In genomic region chr15:88862881-88863694, GRCm38 (mm10) we compare ENCODE assay signal across 8 mouse cellular contexts. TPM values are rescaled to one million over a fixed set of nuclear protein-coding genes. Genes with fewer than 3 reads are reported as not detected.
DNase-seq lines count a peak whose midpoint lies in the region; TF ChIP-seq lines count a peak whose summit lies in the region.

No protein-coding gene starts in this region.

- peaks cover 31% of the 10 kb centered on the region for H3K4me1 ChIP-seq in kidney, adult 2 months (ENCODE audit: control insufficient read depth, insufficient read depth, low read length)

- peak; percentile 19 for TF ChIP-seq POLR2A in kidney, adult 2 months (IDR thresholded peaks at IDR 0.05; ENCODE audit: low read depth, low read length)

- no peak for TF ChIP-seq CTCF in kidney, adult 2 months (conservative IDR thresholded peaks at IDR 0.05; ENCODE audit: insufficient read depth, insufficient read length, low read depth, low read length)

- peak overlapping the region; percentile 83 for H3K4me3 ChIP-seq in kidney, adult 2 months (ENCODE audit: insufficient read depth, low read depth, low read length)

- peaks cover 19% of the 10 kb centered on the region for H3K36me3 ChIP-seq in kidney, adult 2 months (ENCODE audit: control insufficient read depth, insufficient read depth, low read length)

- H3K27me3 ChIP-seq in kidney, adult 2 months (replicated peaks; ENCODE audit: control insufficient read depth, insufficient read depth, low read length): no peaks in the 10 kb centered on the region

- DNase-seq in heart, adult 11 months: peak; percentile 97
- DNase-seq in heart, adult 8-10 months (ENCODE audit: low spot score): no peak
- peak; percentile 76 for DNase-seq in cerebellum, adult 8-10 months
- peak; percentile 58 for DNase-seq in gastrocnemius, postnatal 10 days
- peak; percentile 72 for DNase-seq in kidney, adult 2 months
- DNase-seq in liver: peak; percentile 45
- DNase-seq in natural killer cell, adult 2 months (ENCODE audit: low spot score in 2 of 2): peak; percentile 40 to 42
- peak; percentile 52 to 55 for DNase-seq in thymus, adult 18-20 months

- H3K27ac ChIP-seq in kidney, adult 2 months (ENCODE audit: insufficient read depth, low read depth, low read length): peak overlapping the region; percentile 97

- under 1% methylated on average over 97 of the region's 98 CpGs for WGBS in kidney, adult 2 months

RNA-seq across cellular contexts. Expression of gene Pim3, which starts 1.1 kb away (rescaled TPM):
- total RNA-seq in heart, adult 8-10 months (2022): 100 to 1,000 TPM in 1 of 4 experiments, 10 to 100 TPM in 3; 70.8 to 183 (median 86.1) TPM
- 10 to 100 TPM; 14.8 to 19.4 TPM for total RNA-seq in gastrocnemius, postnatal 10 days (2021)
- polyA plus RNA-seq in kidney, adult 2 months (2012; rRNA removed): 78.5 and 85.8 TPM in 2 replicates

RNA-seq across cellular contexts. Expression of gene Creld2, which starts 43.6 kb away (rescaled TPM):
- 10 to 100 TPM; 17.2 to 28.0 (median 21.1) TPM for total RNA-seq in heart, adult 8-10 months (2022)
- 10 to 100 TPM in 1 of 2 experiments, 1 to 10 TPM in 1; 9.4 to 13.6 TPM for total RNA-seq in gastrocnemius, postnatal 10 days (2021)
- 27.3 and 30.4 TPM in 2 replicates for polyA plus RNA-seq in kidney, adult 2 months (2012; rRNA removed)

RNA-seq across cellular contexts. Expression of gene Alg12, which starts 44.0 kb away (rescaled TPM):
- total RNA-seq in heart, adult 8-10 months (2022): 10 to 100 TPM in 2 of 4 experiments, 1 to 10 TPM in 2; 7.4 to 10.3 (median 9.9) TPM
- 1 to 10 TPM; 5.7 to 6.5 TPM for total RNA-seq in gastrocnemius, postnatal 10 days (2021)
- 18.1 and 21.3 TPM in 2 replicates for polyA plus RNA-seq in kidney, adult 2 months (2012; rRNA removed)
